Mouse (Mus musculus): ENCODE results near the gene Enc1. TPM values are rescaled to one million over a fixed set of nuclear protein-coding genes. Genes with fewer than 3 reads are reported as not detected.
A peak's percentile ranks its signal among the peaks of the same experiment; 100 is the strongest.

Enc1 gene
- polyA plus RNA-seq, 1 experiment from 2014 or later: 10.4 TPM

DNA sequence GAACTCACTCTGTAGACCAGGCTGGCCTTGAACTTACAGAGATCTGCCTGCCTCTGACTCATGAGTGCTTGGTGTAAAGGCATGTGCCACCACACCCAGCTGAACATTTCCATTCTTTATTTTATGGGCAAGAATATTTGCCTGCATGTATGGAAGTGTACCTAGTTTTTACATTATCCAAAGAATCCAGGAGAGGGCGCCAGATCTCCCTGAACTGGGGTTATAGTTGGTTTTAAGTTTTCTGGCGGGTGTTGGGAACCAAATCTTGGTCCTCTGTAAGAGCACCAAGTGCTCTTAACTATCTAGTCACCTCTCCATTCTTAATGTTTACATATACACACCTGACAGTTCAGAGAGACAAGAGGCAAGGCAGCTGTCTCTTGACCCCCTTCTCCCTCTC is 7.8 kb upstream of the Enc1 start:
- Histone ChIP-seq H3K27me3 (no peaks in the 10 kb centered on the region), H3K27ac (no peak overlapping the region), H3K36me3 (no peaks in the 10 kb centered on the region), H3K9me3 (no peaks in the 10 kb centered on the region), H3K4me1 (peaks cover 1% of the 10 kb centered on the region; the same call in 1 of the 2 replicates), H3K9ac (no peak overlapping the region), H3K4me2 (no peak overlapping the region), H3K4me3 (no peak overlapping the region)
- 79% methylated on average over 2 of the region's 2 CpGs for WGBS
- no peak for ATAC-seq (ENCODE audit: insufficient number of reproducible peaks, low FRiP score, low TSS enrichment, low read depth)

DNA sequence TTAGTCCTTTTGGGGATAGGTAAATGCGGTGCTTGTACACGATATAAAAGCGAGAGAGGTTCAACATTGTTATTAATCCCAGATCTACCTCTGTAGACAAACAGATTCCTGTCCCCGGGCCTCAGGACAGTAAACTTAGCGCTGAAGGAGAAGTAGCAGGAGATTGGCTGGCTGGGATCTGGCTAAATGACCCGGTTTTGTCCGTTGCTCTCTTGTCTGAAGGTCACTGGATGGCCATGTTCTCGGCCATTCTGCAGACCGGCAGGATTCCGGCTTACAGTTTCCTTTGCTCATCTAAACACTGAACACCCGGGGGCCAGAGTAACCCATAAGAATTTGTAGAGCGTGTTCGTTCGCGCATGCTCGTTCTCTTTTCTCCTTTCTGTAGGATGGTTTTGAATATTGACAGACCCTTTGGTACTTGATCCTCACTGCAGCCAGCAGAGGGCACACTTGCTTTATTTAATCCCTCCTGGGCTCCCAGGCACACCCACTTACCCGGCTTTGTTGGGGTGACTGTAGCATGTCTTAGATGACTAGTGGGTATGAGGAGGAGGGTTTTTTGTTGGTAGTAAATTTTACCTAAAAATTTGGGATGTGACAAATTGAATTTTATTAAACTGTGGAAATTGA is 6.0 kb upstream of the Enc1 start:
- 12% methylated on average over 17 of the region's 17 CpGs for WGBS
- no peaks in the 10 kb centered on the region for H3K27me3 ChIP-seq
- no peaks in the 10 kb centered on the region for H3K9me3 ChIP-seq
- H3K36me3 ChIP-seq: no peaks in the 10 kb centered on the region
- H3K4me3 ChIP-seq: peak overlapping the region; percentile 30
- H3K9ac ChIP-seq: no peak overlapping the region
- peak; percentile 64; the same call in 1 of the 2 replicates for ATAC-seq (ENCODE audit: insufficient number of reproducible peaks, low FRiP score, low TSS enrichment, low read depth)
- no peak overlapping the region for H3K27ac ChIP-seq
- H3K4me1 ChIP-seq: peaks cover 16% of the 10 kb centered on the region
- H3K4me2 ChIP-seq: peak overlapping the region; percentile 49

DNA sequence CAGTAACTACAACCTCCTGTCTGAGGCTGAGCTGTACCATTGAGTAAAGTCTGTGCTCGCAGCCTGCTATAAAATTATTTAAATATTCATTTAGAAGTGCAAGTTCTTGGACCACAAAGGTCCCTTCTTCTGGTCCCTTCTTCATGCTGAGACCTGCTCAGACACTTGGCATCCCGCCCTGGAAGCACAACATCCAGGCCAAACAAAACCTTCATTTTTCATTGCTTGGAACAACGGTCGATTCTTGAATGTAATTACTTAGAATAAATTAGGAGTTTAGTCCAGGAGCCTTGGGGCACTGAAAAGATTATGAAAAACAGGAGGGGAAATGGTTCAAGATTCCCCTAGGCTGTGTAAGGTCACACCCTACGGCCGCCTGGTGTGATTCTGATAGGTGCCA is 5.0 kb upstream of the Enc1 start:
- 39% methylated on average over 6 of the region's 6 CpGs for WGBS

DNA sequence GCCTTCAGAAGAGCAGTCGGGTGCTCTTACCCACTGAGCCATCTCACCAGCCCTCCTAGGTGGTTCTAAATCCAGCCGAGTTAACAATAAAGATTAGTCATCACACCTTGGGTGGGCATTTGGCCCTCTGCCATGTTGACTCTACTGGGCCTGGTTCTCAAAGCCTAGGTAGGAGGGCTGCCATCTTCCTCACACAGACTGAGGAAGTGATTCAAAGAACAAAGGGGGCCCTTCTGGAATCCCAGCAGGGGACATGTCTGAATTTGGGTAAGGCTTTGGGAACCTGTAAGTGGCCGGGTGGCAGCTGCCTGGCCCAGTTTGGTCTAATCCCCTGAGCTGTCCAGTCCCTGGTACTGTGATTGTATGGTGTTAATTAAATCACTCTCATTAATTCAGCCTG is 3.2 kb upstream of the Enc1 start:
- peaks cover 32% of the 10 kb centered on the region for H3K4me1 ChIP-seq
- H3K27me3 ChIP-seq: no peaks in the 10 kb centered on the region
- H3K4me3 ChIP-seq: no peak overlapping the region
- no peaks in the 10 kb centered on the region for H3K9me3 ChIP-seq
- no peak overlapping the region for H3K9ac ChIP-seq
- 44% methylated on average over 3 of the region's 3 CpGs for WGBS
- no peak overlapping the region for H3K4me2 ChIP-seq
- ATAC-seq (ENCODE audit: insufficient number of reproducible peaks, low FRiP score, low TSS enrichment, low read depth): no peak
- no peaks in the 10 kb centered on the region for H3K36me3 ChIP-seq
- no peak overlapping the region for H3K27ac ChIP-seq

More for the DNA sequence above, 5.0 kb upstream of the Enc1 start:
- H3K36me3 ChIP-seq: no peaks in the 10 kb centered on the region
- no peaks in the 10 kb centered on the region for H3K27me3 ChIP-seq
- H3K27ac ChIP-seq: 0 out of 2 replicates have a peak overlapping the region, but pooled peaks have one; percentile 9
- no peak overlapping the region for H3K4me2 ChIP-seq
- H3K9ac ChIP-seq: no peak overlapping the region
- ATAC-seq (ENCODE audit: insufficient number of reproducible peaks, low FRiP score, low TSS enrichment, low read depth): no peak
- no peak overlapping the region for H3K4me3 ChIP-seq
- H3K9me3 ChIP-seq: no peaks in the 10 kb centered on the region
- peaks cover 24% of the 10 kb centered on the region for H3K4me1 ChIP-seq

DNA sequence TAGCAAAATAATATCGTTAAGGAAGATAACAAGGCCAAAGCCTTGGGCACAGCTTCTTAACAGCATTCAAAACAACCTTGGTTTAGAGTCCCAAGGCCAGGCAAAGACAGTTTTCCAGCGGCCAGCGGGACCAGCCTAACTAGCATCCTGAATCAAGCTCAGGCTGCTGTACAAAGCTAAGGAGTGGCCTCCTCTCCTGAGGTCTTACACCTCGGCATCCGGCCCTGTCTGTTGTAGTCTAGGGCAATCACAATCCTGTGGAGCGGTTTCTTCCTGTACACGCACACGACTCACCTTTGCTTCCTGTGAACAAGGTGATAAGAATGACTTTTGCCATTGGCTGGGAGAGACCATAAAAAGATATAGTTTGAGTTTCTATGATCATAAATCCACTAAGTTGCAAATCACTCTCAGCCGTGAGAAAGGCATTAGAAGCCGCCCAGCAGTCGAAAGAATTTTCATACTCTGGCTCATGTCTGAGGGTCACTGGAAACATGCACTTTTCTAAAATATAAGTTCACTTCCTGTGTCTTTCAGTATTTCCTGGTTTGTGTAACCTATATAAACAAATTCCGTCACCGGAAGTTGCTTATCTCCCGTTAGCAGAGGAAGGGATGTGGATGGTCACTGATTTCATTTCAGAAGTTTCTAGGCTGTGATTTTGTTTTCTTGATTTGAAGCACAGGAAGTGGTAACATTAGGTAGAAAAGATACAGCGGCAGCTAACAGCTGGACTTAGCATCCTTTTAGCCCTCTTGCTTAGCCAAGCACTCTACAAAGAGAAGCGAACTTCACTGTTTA is 2.5 kb upstream of the Enc1 start:
- Histone ChIP-seq H3K27me3 (no peaks in the 10 kb centered on the region), H3K4me1 (peaks cover 39% of the 10 kb centered on the region)

DNA sequence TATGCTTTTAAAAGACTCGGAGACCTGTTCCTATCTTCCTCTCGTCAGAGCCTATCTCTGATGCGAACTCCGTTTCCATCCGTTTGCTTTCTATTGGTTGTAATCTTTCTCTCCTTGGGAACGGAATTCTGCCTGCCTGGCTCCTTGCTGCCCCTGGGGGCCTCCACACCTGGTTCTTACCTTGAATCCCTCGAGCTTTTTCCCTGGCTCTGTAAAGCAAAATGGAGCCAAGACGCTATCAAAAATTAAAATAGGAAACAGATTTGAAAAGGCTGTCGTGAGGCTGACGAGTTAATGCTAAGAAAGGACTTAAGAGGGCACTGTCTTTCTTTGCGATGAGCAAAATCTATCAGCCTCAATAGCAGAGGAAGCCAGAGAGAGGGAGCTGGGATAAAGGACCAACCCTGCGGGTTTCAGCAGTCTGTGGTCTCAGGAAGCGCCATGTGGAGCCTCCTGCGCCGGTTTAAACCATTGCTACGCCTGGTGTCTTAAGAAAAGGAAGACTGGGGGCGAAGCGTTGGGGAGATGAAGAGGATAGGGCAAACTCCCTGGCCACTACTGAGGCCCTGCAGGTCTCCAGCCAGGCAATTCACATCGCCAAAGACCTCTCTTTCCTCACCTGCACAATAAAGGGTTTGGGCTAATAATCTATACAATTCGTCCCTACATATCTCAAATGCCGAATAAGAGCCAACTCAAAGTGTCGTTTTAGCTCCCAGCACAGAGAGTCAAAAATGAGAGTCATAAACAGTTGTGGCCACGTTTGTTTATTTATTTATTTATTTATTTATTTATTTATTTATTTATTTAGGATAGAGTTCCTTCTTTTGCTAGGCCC is 1.3 kb upstream of the Enc1 start:
- Histone ChIP-seq H3K4me3 (peak overlapping the region; percentile 82), H3K4me1 (peaks cover 50% of the 10 kb centered on the region)
- no peak for ATAC-seq (ENCODE audit: insufficient number of reproducible peaks, low FRiP score, low TSS enrichment, low read depth)

More for the DNA sequence above, 2.5 kb upstream of the Enc1 start:
- H3K27ac ChIP-seq: 0 out of 2 replicates have a peak overlapping the region, but pooled peaks have one; percentile 52
- 50% methylated on average over 16 of the region's 16 CpGs for WGBS
- no peak overlapping the region for H3K9ac ChIP-seq
- H3K4me2 ChIP-seq: no peak overlapping the region
- H3K4me3 ChIP-seq: no peak overlapping the region
- H3K36me3 ChIP-seq: no peaks in the 10 kb centered on the region
- H3K9me3 ChIP-seq: no peaks in the 10 kb centered on the region
- ATAC-seq (ENCODE audit: insufficient number of reproducible peaks, low FRiP score, low TSS enrichment, low read depth): no peak

DNA sequence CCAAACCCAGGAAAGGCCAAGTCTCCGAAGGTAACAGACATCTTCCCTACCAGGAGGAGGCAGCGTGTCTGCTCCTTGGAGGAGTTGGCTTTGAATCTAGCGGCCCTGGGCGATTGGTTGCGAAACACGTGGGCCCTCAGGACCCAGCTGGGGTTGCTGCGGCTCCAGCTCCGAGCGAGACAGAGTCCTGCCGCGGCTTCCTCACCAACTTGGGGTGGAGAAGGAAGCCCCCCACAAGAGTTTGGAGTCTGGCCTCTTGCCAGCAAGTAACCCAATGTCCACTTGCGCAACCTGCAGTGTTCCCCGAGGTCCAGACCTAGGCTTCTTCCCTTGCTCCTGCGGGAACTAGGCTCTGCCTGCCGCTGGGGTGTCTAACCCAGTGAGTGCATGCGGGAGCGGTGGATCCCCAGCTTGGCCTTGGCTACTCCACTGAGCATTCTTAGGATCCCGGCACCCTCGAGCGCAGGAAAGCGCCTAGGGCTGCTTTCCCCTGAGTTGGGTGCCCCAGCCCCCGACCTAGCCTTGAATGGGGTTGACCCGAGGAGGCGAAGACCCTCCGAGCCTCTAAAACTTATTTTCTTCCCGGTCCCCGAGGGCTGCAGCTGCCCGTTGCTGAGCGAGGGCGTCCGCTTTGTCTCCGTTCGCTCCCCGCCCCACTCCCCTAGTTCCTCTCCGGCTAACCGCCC is 483 bp upstream of the Enc1 start:
- Histone ChIP-seq H3K4me3 (peak overlapping the region; percentile 82), H3K27ac (peak overlapping the region; percentile 96), H3K9me3 (no peaks in the 10 kb centered on the region), H3K27me3 (no peaks in the 10 kb centered on the region), H3K4me2 (peak overlapping the region; percentile 92), H3K9ac (peak overlapping the region; percentile 64), H3K36me3 (peaks cover 7% of the 10 kb centered on the region; the same call in 1 of the 2 replicates), H3K4me1 (peaks cover 55% of the 10 kb centered on the region)
- under 1% methylated on average over 34 of the region's 36 CpGs for WGBS
- ATAC-seq (ENCODE audit: insufficient number of reproducible peaks, low FRiP score, low TSS enrichment, low read depth): peak; percentile 46; the same call in 1 of the 2 replicates

More for the DNA sequence above, 1.3 kb upstream of the Enc1 start:
- H3K36me3 ChIP-seq: no peaks in the 10 kb centered on the region
- peak overlapping the region; percentile 79 for H3K27ac ChIP-seq
- no peak overlapping the region for H3K9ac ChIP-seq
- no peaks in the 10 kb centered on the region for H3K9me3 ChIP-seq
- peak overlapping the region; percentile 92 for H3K4me2 ChIP-seq
- WGBS: 5% methylated on average over 23 of the region's 23 CpGs
- H3K27me3 ChIP-seq: no peaks in the 10 kb centered on the region

DNA sequence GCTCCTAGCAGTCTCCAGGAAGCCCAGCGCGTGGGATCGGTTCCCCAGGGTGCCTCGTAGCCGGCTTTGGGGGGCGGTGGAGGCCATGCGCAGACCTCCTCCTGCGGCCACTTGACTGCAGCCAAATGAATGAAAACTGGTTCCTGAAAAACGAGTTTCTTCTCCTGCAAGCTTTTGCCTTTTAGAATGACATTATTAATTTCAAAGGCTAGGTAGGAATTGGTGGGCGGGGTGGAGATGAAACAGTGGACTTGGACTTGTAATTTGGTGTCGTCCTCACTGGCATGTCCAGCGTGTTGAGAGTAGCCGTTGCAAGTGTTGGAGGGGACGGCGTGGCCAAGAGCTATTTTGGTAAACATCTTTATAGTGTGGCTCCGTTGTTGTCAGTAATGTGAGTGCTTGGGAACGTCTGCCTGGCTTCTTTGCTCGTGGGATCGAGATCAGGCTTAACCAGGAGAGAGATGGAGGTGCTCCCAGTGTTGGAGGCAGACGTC is 929 bp downstream of the Enc1 start:
- ATAC-seq (ENCODE audit: insufficient number of reproducible peaks, low FRiP score, low TSS enrichment, low read depth): no peak
- H3K4me2 ChIP-seq: peak overlapping the region; percentile 92
- peak overlapping the region; percentile 82 for H3K4me3 ChIP-seq
- no peaks in the 10 kb centered on the region for H3K27me3 ChIP-seq
- no peaks in the 10 kb centered on the region for H3K9me3 ChIP-seq
- H3K36me3 ChIP-seq: peaks cover 21% of the 10 kb centered on the region
- H3K27ac ChIP-seq: peak overlapping the region; percentile 96
- peak overlapping the region; percentile 81 for H3K9ac ChIP-seq
- 1% methylated on average over 20 of the region's 20 CpGs for WGBS
- peaks cover 60% of the 10 kb centered on the region for H3K4me1 ChIP-seq

DNA sequence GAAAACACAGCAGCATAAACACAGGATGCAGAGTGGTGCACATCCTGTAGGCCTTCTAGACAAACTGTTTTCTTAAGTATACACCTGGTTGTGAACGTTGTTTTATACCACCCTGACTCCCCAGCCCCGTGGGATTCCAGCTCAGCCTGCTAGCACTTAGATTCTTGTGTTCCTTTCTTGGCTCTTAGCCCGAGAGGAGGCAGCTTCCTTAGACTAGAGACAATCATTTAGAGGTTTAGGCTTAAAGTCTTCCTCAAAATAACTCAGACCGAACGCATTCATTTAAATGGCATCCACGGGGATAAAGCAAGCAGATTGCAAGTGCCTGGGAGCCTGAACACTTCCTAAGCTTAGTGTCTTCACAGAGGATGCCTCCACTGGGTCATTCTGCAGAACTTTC is 1.8 kb downstream of the Enc1 start:
- Histone ChIP-seq H3K4me2 (peak overlapping the region; percentile 92), H3K9me3 (no peaks in the 10 kb centered on the region), H3K36me3 (peaks cover 28% of the 10 kb centered on the region), H3K9ac (no peak overlapping the region), H3K27ac (no peak overlapping the region), H3K27me3 (no peaks in the 10 kb centered on the region), H3K4me1 (peaks cover 62% of the 10 kb centered on the region), H3K4me3 (peak overlapping the region; percentile 82)
- WGBS: 10% methylated on average over 6 of the region's 6 CpGs
- ATAC-seq (ENCODE audit: insufficient number of reproducible peaks, low FRiP score, low TSS enrichment, low read depth): no peak

DNA sequence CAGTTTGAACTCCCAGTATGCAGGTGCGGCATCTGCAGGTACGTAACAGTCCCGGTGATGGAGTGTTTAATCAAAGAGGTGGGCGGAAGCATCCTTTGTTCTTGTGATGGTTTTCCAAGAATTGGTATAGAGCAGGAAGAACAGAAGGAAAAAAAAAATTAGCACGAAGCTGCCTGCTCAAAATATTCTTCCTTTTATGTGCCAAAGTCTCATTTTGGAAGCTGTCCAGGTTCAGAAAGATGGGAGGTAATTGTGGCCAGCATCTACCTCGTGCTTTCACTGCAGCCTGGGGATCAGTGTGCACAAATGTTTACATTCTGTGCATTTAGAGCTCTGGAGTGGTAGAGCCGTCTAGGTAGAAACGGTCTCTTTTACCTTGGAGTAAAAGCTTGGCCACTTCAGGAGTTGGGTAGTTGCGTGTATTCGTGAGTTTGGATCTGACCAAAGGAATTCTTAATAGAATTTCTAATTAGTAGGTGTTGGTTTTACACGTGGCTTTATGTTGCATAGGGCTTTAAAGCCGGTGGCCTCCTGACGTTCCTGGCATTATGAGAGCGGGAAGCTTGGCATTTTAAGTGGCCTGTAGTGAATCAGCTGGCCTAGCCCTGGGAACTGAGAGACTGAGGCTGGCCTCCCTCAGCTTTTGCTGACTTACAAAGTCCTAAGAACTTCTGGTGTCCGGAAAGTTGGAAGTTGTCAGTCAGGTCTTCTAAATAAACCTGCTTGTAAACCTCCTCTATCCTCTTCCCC is 3.2 kb downstream of the Enc1 start:
- peaks cover 66% of the 10 kb centered on the region for H3K4me1 ChIP-seq
- WGBS: 43% methylated on average over 15 of the region's 15 CpGs

More for the DNA sequence above, 3.2 kb downstream of the Enc1 start:
- Histone ChIP-seq H3K27ac (no peak overlapping the region), H3K9ac (no peak overlapping the region), H3K4me2 (peak overlapping the region; percentile 92), H3K27me3 (no peaks in the 10 kb centered on the region), H3K9me3 (no peaks in the 10 kb centered on the region), H3K4me3 (peak overlapping the region; percentile 82), H3K36me3 (peaks cover 31% of the 10 kb centered on the region)
- no peak for ATAC-seq (ENCODE audit: insufficient number of reproducible peaks, low FRiP score, low TSS enrichment, low read depth)
